Mouse (Mus musculus) heart, embryonic 11.5 days (tissue): ENCODE measurements at regions not wholly inside any gene's neighbourhood (a gene's known extent, or its start where the extent isn't known, plus 50 kb on each side); places are given as distances from the start of the nearest gene placed in this dataset.

Source experiments
- ATAC-seq: fragments of 200-750 bp; cut with Nextera tagmentation; replicated peaks from 2 replicates; pipeline ENCODE4 v1.8.0; 2017; ENCODE audit warnings: moderate library complexity; ENCODE audit not compliant: insufficient number of reproducible peaks, low FRiP score, low TSS enrichment
- H3K27ac ChIP-seq: fragments of 300-500 bp; sonication (generic); 2 replicates; pipeline ENCODE4 v1.5.1; 2014; ENCODE audit warnings: mild to moderate bottlenecking, low read depth, low read length
- H3K27me3 ChIP-seq: fragments of 300-500 bp; sonication (generic); 2 replicates; pipeline ENCODE4 v1.6.1; 2014; ENCODE audit warnings: mild to moderate bottlenecking, low read length, mixed read lengths; ENCODE audit not compliant: control insufficient read depth, insufficient read depth
- H3K36me3 ChIP-seq: fragments of 300-500 bp; sonication (generic); 2 replicates; pipeline ENCODE4 v1.6.1; 2014; ENCODE audit warnings: mild to moderate bottlenecking, low read length, moderate library complexity, mixed read lengths; ENCODE audit not compliant: control insufficient read depth, insufficient read depth
- H3K4me1 ChIP-seq: fragments of 300-500 bp; sonication (generic); 2 replicates; pipeline ENCODE4 v1.6.1; 2014; ENCODE audit warnings: low read length; ENCODE audit not compliant: control insufficient read depth, insufficient read depth
- H3K4me2 ChIP-seq: fragments of 300-500 bp; sonication (generic); 2 replicates; pipeline ENCODE4 v1.6.1; 2014; ENCODE audit warnings: mild to moderate bottlenecking, moderate library complexity
- H3K4me3 ChIP-seq: fragments of 300-500 bp; sonication (generic); 2 replicates; pipeline ENCODE4 v1.5.1; 2014; ENCODE audit warnings: low read depth, low read length
- H3K9ac ChIP-seq: fragments of 300-500 bp; sonication (generic); 2 replicates; pipeline ENCODE4 v1.6.1; 2014; ENCODE audit warnings: mild to moderate bottlenecking, low read depth, low read length, moderate library complexity
- H3K9me3 ChIP-seq: fragments of 300-500 bp; sonication (generic); replicated peaks from 2 replicates; pipeline ENCODE4 v1.6.1; 2016; ENCODE audit warnings: low read length; ENCODE audit not compliant: control insufficient read depth
- WGBS: fragments of 180-500 bp; shearing (Covaris S2); extraction: QIAGEN DNeasy Blood & Tissue Kit; methylation state at CpG from one replicate; pipeline ENCODE4 v1.1.7; 2014; ENCODE audit not compliant: insufficient replicate concordance; 5-methylcytosine and 5-hydroxymethylcytosine counted together

- H3K9me3 ChIP-seq = no peaks in the 10 kb centered on the region
- no peak overlapping the region for H3K9ac ChIP-seq
- H3K4me3 ChIP-seq = no peak overlapping the region
- H3K36me3 ChIP-seq = no peaks in the 10 kb centered on the region
- H3K4me2 ChIP-seq = no peak overlapping the region
- peaks cover 6% of the 10 kb centered on the region for H3K4me1 ChIP-seq
- 80% methylated on average over 8 of the region's 8 CpGs for WGBS
- no peaks in the 10 kb centered on the region for H3K27me3 ChIP-seq
- ATAC-seq = no peak
- no peak overlapping the region for H3K27ac ChIP-seq
These were observed 322.8 kb downstream of the Fat4 start for GRCm38 (mm10) chr3:39209382-39210165.

- 40% methylated on average over 5 of the region's 5 CpGs for WGBS
- Histone ChIP-seq H3K27me3 (no peaks in the 10 kb centered on the region), H3K27ac (no peak overlapping the region), H3K4me1 (peaks cover 6% of the 10 kb centered on the region), H3K4me3 (no peak overlapping the region), H3K36me3 (no peaks in the 10 kb centered on the region), H3K4me2 (no peak overlapping the region), H3K9ac (no peak overlapping the region), H3K9me3 (no peaks in the 10 kb centered on the region)
- ATAC-seq = no peak
These were observed 324.9 kb downstream of the Fat4 start for GRCm38 (mm10) chr3:39211670-39212069.

GRCm38 (mm10) chr3:39220011-39220706 lies 333.4 kb downstream of the Fat4 start:
- H3K9ac ChIP-seq = no peak overlapping the region
- WGBS = 49% methylated on average over 10 of the region's 10 CpGs
- H3K36me3 ChIP-seq = no peaks in the 10 kb centered on the region
- peak overlapping the region; percentile 64 for H3K27ac ChIP-seq
- no peaks in the 10 kb centered on the region for H3K9me3 ChIP-seq
- H3K4me1 ChIP-seq = peaks cover 4% of the 10 kb centered on the region
- peak; percentile 52; the same call in 1 of the 2 replicates for ATAC-seq
- no peak overlapping the region for H3K4me3 ChIP-seq
- no peaks in the 10 kb centered on the region for H3K27me3 ChIP-seq
- H3K4me2 ChIP-seq = peak overlapping the region; percentile 24; the same call in 1 of the 2 replicates

GRCm38 (mm10) chr3:39220707-39221034 lies 333.9 kb downstream of the Fat4 start:
- H3K4me1 ChIP-seq = peaks cover 4% of the 10 kb centered on the region
- no peaks in the 10 kb centered on the region for H3K27me3 ChIP-seq
- H3K36me3 ChIP-seq = no peaks in the 10 kb centered on the region
- H3K27ac ChIP-seq = peak overlapping the region; percentile 64
- ATAC-seq = no peak
- no peak overlapping the region for H3K4me3 ChIP-seq
- H3K9me3 ChIP-seq = no peaks in the 10 kb centered on the region
- WGBS = 39% methylated on average over 2 of the region's 2 CpGs
- no peak overlapping the region for H3K9ac ChIP-seq
- H3K4me2 ChIP-seq = no peak overlapping the region

- H3K4me3 ChIP-seq = no peak overlapping the region
- H3K9me3 ChIP-seq = no peaks in the 10 kb centered on the region
- no peak overlapping the region for H3K9ac ChIP-seq
- no peak overlapping the region for H3K4me2 ChIP-seq
- H3K36me3 ChIP-seq = no peaks in the 10 kb centered on the region
- H3K27me3 ChIP-seq = no peaks in the 10 kb centered on the region
- WGBS = 78% methylated on average over 4 of the region's 4 CpGs
- H3K4me1 ChIP-seq = peaks cover 4% of the 10 kb centered on the region
- no peak for ATAC-seq
- no peak overlapping the region for H3K27ac ChIP-seq
These were observed 335.3 kb downstream of the Fat4 start for GRCm38 (mm10) chr3:39222059-39222458.

- H3K4me1 ChIP-seq = no peaks in the 10 kb centered on the region
- no peak overlapping the region for H3K4me2 ChIP-seq
- no peak for ATAC-seq
- no peaks in the 10 kb centered on the region for H3K9me3 ChIP-seq
- 71% methylated on average over 2 of the region's 2 CpGs for WGBS
- H3K27ac ChIP-seq = no peak overlapping the region
- H3K36me3 ChIP-seq = no peaks in the 10 kb centered on the region
- no peak overlapping the region for H3K4me3 ChIP-seq
- H3K27me3 ChIP-seq = no peaks in the 10 kb centered on the region
- no peak overlapping the region for H3K9ac ChIP-seq
These were observed 348.2 kb downstream of the Fat4 start for GRCm38 (mm10) chr3:39234921-39235320.

GRCm38 (mm10) chr3:39248712-39249111 lies 362.0 kb downstream of the Fat4 start:
- Histone ChIP-seq H3K4me2 (peak overlapping the region; percentile 22; the same call in 1 of the 2 replicates), H3K27ac (no peak overlapping the region; the same call in 1 of the 2 replicates), H3K4me3 (no peak overlapping the region), H3K9me3 (no peaks in the 10 kb centered on the region), H3K27me3 (no peaks in the 10 kb centered on the region), H3K4me1 (peaks cover 15% of the 10 kb centered on the region; the same call in 1 of the 2 replicates), H3K36me3 (no peaks in the 10 kb centered on the region), H3K9ac (no peak overlapping the region)
- no peak for ATAC-seq
- WGBS = 19% methylated on average over 4 of the region's 4 CpGs

- no peak overlapping the region for H3K4me2 ChIP-seq
- no peaks in the 10 kb centered on the region for H3K27me3 ChIP-seq
- H3K4me3 ChIP-seq = no peak overlapping the region
- H3K27ac ChIP-seq = peak overlapping the region; percentile 63
- H3K36me3 ChIP-seq = no peaks in the 10 kb centered on the region
- no peaks in the 10 kb centered on the region for H3K9me3 ChIP-seq
- 44% methylated on average over 4 of the region's 4 CpGs for WGBS
- H3K4me1 ChIP-seq = peaks cover 15% of the 10 kb centered on the region; the same call in 1 of the 2 replicates
- H3K9ac ChIP-seq = no peak overlapping the region
- ATAC-seq = peak; percentile 61; the same call in 1 of the 2 replicates
These were observed 362.6 kb downstream of the Fat4 start for GRCm38 (mm10) chr3:39249224-39249892.
